Mouse (Mus musculus) heart, adult 2 months (tissue): ENCODE data around the gene Klhdc8a. TPM values are rescaled to one million over a fixed set of nuclear protein-coding genes. Genes with fewer than 3 reads are reported as not detected.

Experiments used
- DNase-seq, 2 experiments: peaks; one replicate each; pipeline ENCODE4 v3.0.0; 2021
- H3K27ac ChIP-seq: fragments of 200-600 bp; 2 replicates; pipeline ENCODE4 v1.8.1; 2022
- H3K27me3 ChIP-seq: fragments of 200-500 bp; 2 replicates; pipeline ENCODE4 v1.6.1; 2012; ENCODE audit warnings: mild to moderate bottlenecking, low read length, inconsistent platforms, mixed read lengths; ENCODE audit not compliant: control insufficient read depth, insufficient read depth
- H3K36me3 ChIP-seq: fragments of 200-500 bp; 2 replicates; pipeline ENCODE4 v1.6.1; 2012; ENCODE audit warnings: low read length, inconsistent platforms; ENCODE audit not compliant: control insufficient read depth, insufficient read depth
- H3K4me1 ChIP-seq: fragments of 200-500 bp; 2 replicates; pipeline ENCODE4 v1.6.1; 2011; ENCODE audit warnings: low read length; ENCODE audit not compliant: control insufficient read depth, insufficient read depth
- H3K4me3 ChIP-seq: fragments of 200-600 bp; 2 replicates; pipeline ENCODE4 v1.8.1; 2022
- H3K79me2 ChIP-seq: fragments of 200-500 bp; replicated peaks from 2 replicates; pipeline ENCODE4 v1.6.1; 2012; ENCODE audit warnings: mild to moderate bottlenecking, inconsistent platforms, low read length, moderate library complexity, mixed read lengths; ENCODE audit not compliant: control insufficient read depth, insufficient read depth
- H3K9ac ChIP-seq: fragments of 200-500 bp; 2 replicates; pipeline ENCODE4 v1.6.1; 2012; ENCODE audit warnings: low read depth, mild to moderate bottlenecking, control low read depth, inconsistent platforms, low read length, mixed read lengths
- CTCF ChIP-seq: fragments of 200-600 bp; IDR thresholded peaks from 2 replicates; pipeline ENCODE4 v1.8.1; 2022; ENCODE audit warnings: antibody characterized with exemption, mild to moderate bottlenecking, moderate library complexity
- EP300 ChIP-seq: fragments of 200-500 bp; IDR thresholded peaks from 2 replicates; pipeline ENCODE4 v1.6.1; 2011; ENCODE audit warnings: low read depth, low read length, control low read depth; ENCODE audit not compliant: insufficient read depth
- POLR2A ChIP-seq: fragments of 200-500 bp; IDR thresholded peaks from 2 replicates; pipeline ENCODE4 v1.6.1; 2011; ENCODE audit warnings: mild to moderate bottlenecking, low read depth, low read length, control low read depth; ENCODE audit not compliant: insufficient read depth
- WGBS: fragments of 180-500 bp; shearing (Covaris S2); methylation state at CpG from one replicate; pipeline ENCODE4 v1.1.7; 2018; 5-methylcytosine and 5-hydroxymethylcytosine counted together
- intact Hi-C: fragments of 180-260 bp; cut with DNase I; formaldehyde crosslinking; loops from one replicate; pipeline ENCODE4 v1.15.1; 2025
- long read RNA-seq: library from polyadenylated mRNA; stranded (forward); transcript quantifications from one replicate; pipeline ENCODE4 v2.0.0, GENCODE M21; 2021
- polyA plus RNA-seq: library from polyadenylated mRNA; depleted of rRNA; stranded (reverse); fragments of >200 nt; gene quantifications from 2 replicates; pipeline ENCODE4 v1.2.3, GENCODE M21; 2012; rRNA removed
- total RNA-seq, 2 experiments: library from RNA; stranded (reverse); gene quantifications; 2 replicates each; pipeline ENCODE4 v1.2.3; 2021

The Klhdc8a gene
- 10 to 100 TPM; 15.4 to 21.0 TPM for total RNA-seq
- polyA plus RNA-seq: 15.9 and 18.7 TPM in 2 replicates
- long read RNA-seq, full-length matches to known transcripts: 70 of 78 reads
- long read RNA-seq, partial matches to known transcripts: 4 of 78 reads
- long read RNA-seq, other reads (novel, unspliced or antisense): 4 of 78 reads

DNA sequence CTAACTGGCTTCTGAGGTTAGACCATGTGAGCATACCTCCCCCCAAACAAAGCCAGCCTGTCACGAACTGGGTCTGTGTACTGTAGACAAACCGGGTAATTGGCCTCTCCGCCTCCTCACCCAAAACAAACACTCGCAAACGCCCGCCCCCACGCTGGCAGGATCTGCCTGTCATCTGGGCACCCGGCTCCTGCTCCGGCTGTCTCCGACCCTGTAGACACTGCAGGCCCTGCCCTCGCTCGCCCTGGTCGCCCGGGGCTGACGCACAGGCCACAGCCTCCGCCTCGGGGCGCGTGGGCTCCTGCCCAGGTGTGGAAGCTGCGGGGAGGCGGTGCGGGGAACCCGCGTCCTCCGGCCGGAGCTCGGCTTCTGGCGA lies at the start of gene Klhdc8a:
Klhdc8a (plus strand) TSS at position 202 of the 376 bp plus-strand sequence.
- Histone ChIP-seq H3K27me3 (no peaks in the 10 kb centered on the region; the same call in 1 of the 2 replicates), H3K9ac (peak within 1 kb of the TSS; percentile 54), H3K4me3 (peak within 1 kb of the TSS; percentile 77), H3K4me1 (no peaks in the 10 kb centered on the region), H3K27ac (peak within 1 kb of the TSS; percentile 54), H3K79me2 (no peaks in the 10 kb centered on the region), H3K36me3 (no peaks in the 10 kb centered on the region)
- intact Hi-C loops: no loop called here
- peak; percentile 62 to 70 for DNase-seq
- TF ChIP-seq POLR2A (no peak), CTCF (no peak), EP300 (no peak)
- WGBS: 3% methylated on average over 28 of the region's 28 CpGs

DNA sequence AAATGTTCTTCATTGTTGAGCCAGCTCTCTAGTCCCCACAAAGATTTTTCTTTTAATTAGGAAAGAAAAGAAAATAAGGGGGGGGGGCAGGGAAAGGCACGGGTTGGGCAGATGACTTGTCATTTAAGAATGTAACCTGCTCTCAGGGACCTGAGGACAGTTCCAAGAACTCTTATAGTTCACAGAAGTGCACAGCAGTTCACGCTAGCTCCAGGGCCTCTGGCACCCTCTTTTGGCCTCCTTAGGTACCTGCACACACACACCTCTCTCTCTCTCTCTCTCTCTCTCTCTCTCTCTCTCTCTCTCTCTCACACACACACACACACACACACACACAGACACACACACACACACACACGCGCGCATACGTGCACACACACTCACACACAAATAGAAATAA lies 44.0 kb upstream of the Klhdc8a start:
- 71% methylated on average over 6 of the region's 6 CpGs for WGBS
- Histone ChIP-seq H3K79me2 (no peaks in the 10 kb centered on the region), H3K27ac (no peak overlapping the region), H3K9ac (no peak overlapping the region), H3K36me3 (no peaks in the 10 kb centered on the region), H3K4me1 (no peaks in the 10 kb centered on the region), H3K27me3 (no peaks in the 10 kb centered on the region), H3K4me3 (no peak overlapping the region)
- no peak for TF ChIP-seq POLR2A
- TF ChIP-seq CTCF: no peak
- no peak for TF ChIP-seq EP300
- no peak for DNase-seq
- intact Hi-C loops: no loop called here

DNA sequence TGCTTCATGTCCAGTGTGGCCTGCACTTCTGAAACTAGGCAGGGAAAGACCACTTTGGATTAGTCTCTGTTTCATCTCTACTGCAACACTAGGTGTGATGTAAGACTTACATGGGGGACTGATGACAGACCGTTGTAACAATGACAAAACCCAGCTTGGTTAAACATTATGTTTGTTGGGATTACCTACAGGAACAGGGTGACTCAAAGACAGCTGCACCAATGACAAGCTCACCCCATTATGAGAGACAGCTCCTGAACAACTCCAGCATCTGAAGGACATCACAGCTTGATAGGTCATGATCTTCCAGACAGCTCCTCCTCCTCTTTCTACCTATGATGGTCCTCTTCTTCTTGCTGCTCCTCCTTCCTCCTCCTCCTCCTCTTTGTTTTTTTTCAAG lies 38.1 kb upstream of the Klhdc8a start:
- no peak overlapping the region for H3K9ac ChIP-seq
- H3K4me1 ChIP-seq: no peaks in the 10 kb centered on the region
- no peak overlapping the region for H3K27ac ChIP-seq
- WGBS: 85% methylated on average over 1 of the region's 1 CpGs
- H3K79me2 ChIP-seq: no peaks in the 10 kb centered on the region
- intact Hi-C loops: no loop called here
- no peaks in the 10 kb centered on the region for H3K36me3 ChIP-seq
- no peaks in the 10 kb centered on the region for H3K27me3 ChIP-seq
- DNase-seq: no peak
- TF ChIP-seq POLR2A: no peak
- TF ChIP-seq CTCF: no peak
- TF ChIP-seq EP300: no peak
- H3K4me3 ChIP-seq: no peak overlapping the region

DNA sequence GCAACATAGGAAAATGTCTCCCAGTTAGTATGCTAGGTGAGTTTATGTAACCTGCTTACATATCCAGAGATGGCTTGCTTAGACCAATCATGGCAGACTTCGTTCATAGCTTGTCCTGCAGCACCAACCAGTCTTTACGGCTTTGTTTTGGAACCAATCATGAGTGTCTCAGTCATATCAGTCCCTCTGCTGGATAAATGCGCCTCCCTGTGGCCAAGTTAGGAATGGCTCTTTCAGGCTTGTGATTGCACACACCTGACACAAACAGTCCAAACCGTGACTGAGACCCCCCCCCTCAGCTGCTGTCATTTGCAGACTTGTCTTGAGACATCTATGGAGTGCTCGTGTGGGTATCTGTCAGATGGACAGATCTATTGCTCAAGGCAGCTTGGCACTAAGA lies 37.4 kb upstream of the Klhdc8a start:
- no peak overlapping the region for H3K4me3 ChIP-seq
- DNase-seq: no peak
- H3K36me3 ChIP-seq: no peaks in the 10 kb centered on the region
- TF ChIP-seq EP300 (no peak), CTCF (peak; percentile 23; the same call in 1 of the 2 replicates), POLR2A (no peak)
- no peaks in the 10 kb centered on the region for H3K4me1 ChIP-seq
- no peak overlapping the region for H3K27ac ChIP-seq
- no peaks in the 10 kb centered on the region for H3K79me2 ChIP-seq
- WGBS: 68% methylated on average over 5 of the region's 5 CpGs
- H3K27me3 ChIP-seq: no peaks in the 10 kb centered on the region
- no peak overlapping the region for H3K9ac ChIP-seq
- intact Hi-C loops: no loop called here

DNA sequence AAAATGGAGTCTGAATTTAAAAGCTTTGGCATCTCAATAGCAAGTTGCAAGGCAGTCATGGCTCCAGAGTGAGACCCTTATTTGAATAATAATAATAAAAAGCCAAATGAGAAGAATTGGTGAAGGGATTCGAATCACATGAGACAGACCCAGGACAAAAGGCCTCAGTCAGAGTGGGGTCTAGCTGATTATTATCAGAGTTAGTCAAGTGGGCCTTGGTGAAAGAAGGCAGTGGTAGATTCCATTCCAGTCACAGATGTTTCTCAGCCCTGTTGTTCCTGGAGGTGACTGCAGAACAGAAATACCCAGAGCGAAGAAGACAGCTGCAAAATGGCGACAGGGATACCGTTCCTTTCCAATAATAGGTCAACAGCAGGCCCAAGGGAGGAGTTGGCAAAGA lies 34.8 kb upstream of the Klhdc8a start:
- Histone ChIP-seq H3K27ac (no peak overlapping the region), H3K36me3 (no peaks in the 10 kb centered on the region), H3K9ac (no peak overlapping the region), H3K79me2 (no peaks in the 10 kb centered on the region), H3K4me1 (no peaks in the 10 kb centered on the region), H3K27me3 (no peaks in the 10 kb centered on the region), H3K4me3 (no peak overlapping the region)
- DNase-seq: no peak
- intact Hi-C loops: no loop called here
- 85% methylated on average over 4 of the region's 4 CpGs for WGBS
- no peak for TF ChIP-seq CTCF

DNA sequence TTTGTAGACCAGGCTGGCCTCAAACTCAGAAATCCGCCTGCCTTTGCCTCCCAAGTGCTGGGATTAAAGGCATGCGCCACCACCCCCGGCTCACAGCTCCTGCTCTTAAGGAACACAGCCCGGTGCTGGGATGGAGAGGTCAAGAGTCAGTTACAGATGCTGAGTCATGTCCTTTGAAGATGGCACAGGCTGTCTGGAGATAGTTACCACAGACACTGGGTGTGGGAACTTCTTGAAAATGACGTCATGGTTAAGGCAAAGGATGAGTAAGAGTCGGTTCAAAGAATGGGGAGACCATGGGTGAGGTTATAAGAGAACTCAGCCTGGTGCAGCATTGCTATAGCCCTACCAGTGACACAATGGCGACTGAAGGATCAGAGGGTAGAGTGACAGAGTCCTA lies 33.8 kb upstream of the Klhdc8a start:
- no peak overlapping the region for H3K9ac ChIP-seq
- intact Hi-C loops: no loop called here
- no peak for TF ChIP-seq EP300
- TF ChIP-seq POLR2A: no peak
- no peak for TF ChIP-seq CTCF
- no peaks in the 10 kb centered on the region for H3K79me2 ChIP-seq
- H3K27ac ChIP-seq: no peak overlapping the region
- H3K27me3 ChIP-seq: no peaks in the 10 kb centered on the region
- H3K4me3 ChIP-seq: no peak overlapping the region
- WGBS: 62% methylated on average over 7 of the region's 7 CpGs
- no peaks in the 10 kb centered on the region for H3K36me3 ChIP-seq
- H3K4me1 ChIP-seq: no peaks in the 10 kb centered on the region
- DNase-seq: no peak
